Mouse (Mus musculus): ENCODE measurements at regions not wholly inside any gene's neighbourhood (a gene's known extent, or its start where the extent isn't known, plus 50 kb on each side); places are given as distances from the start of the nearest gene placed in this dataset.

DNA sequence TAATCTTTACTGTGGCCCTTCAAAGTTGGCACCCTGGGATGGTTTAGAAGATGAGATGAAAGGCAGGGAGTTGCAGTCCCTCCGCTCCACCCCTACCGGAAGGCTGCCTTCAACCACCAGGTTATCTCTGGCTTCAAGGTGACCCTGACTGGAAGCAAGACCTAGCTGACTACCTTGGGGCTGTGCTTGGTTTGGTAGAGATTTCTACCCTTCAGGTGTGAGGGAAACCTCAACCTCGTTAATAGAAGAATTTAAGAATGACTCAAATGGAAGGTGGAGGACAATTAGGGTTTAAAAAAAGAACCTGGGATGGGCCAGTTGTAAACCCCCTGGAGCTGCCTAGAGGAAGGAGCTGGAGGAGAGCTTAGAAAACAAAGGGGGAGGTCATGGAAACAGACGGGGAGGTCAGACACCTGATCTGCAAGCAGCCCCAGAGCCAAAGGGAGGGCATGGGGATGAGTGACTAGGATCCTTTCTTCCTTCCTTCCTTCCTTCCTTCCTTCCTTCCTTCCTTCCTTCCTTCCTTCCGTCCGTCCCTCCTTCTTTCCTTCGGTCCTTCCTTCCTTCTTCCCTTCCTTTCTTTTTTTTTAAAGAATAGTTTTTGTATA, 111.1 kb downstream of the Sox2 start:
- DNase-seq: no peak
- intact Hi-C loops (cut with DNase I): no loop called here

DNA sequence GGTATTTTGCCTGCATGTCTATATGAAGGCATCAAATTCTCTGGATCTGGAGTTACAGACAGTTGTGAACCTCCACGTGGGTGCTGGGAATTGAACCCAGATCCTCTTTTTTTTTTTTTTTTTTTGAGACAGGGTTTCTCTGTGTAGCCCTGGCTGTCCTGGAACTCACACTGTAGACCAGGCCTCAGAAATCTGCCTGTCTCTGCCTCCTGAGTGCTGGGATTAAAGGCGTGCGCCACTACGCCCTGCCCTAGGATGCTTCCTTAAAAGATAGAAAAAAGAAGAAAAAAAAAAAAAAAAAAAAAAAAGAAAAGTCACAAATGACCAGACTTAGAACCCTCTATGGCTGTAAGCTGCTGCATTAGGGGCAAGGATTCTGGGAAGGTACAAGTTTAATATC, 111.6 kb downstream of the Sox2 start:
- intact Hi-C loops (cut with DNase I): no loop called here
- DNase-seq: no peak

DNA sequence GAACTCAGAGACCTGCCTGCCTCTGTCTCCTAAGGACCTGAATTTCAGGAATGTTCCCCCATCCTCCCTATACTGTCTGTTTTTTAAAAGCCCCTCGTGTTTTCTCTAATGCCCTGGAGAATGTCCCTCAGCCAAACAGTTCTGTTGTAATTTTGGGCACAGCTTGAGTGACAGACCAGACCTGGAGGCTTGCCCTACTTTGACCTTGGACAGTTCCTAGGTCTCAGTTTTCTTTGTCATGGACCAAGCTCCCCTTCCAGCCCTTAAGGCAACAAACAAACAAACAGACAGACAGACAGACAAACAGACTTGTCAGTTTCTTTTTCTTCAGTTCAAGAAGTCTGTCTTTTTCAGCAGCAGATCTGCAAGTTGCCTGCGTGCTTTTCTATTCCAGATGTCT, 114.4 kb downstream of the Sox2 start:
- no peak for DNase-seq
- intact Hi-C loops (cut with DNase I): no loop called here

DNA sequence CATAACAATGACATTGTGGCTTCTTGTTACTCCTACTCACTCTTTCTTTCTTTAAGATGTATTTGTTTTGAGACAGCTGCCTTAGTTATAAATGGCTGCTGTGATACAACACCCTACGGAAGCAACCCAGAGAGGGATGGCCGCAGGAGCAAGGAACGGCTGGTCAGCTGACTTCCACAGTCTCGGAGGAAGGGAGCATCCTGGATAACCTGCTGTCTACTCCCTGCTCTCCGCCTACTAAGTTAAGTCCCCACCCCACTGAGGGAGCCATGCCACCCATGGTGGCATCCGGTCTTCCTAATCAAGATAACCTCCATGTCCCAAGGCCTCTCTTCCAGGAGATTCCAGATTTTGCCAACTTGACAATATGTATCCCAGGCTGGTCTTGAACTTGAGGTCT, 114.9 kb downstream of the Sox2 start:
- no peak for DNase-seq
- intact Hi-C loops (cut with DNase I): no loop called here

DNA sequence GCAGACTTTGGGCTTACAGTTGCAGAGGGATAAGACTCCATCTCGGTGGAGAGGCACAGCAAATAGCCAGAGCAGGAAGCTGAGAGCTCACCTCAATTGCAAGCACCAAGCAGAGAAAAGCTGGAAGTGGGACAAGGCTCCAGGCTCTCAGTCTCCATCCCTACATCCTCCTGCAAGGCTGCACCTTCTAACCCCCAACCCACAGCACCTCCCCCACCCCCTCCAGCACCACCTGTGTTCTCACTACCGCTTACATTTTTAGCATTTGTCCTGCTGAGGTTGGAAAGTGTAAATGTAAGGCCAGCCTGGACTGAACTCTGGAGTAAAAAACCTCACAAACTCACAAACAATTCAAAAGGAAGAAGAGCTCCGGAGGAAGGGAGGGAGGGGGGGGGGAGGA, 119.6 kb downstream of the Sox2 start:
- DNase-seq: no peak
- intact Hi-C loops (cut with DNase I): no loop called here

DNA sequence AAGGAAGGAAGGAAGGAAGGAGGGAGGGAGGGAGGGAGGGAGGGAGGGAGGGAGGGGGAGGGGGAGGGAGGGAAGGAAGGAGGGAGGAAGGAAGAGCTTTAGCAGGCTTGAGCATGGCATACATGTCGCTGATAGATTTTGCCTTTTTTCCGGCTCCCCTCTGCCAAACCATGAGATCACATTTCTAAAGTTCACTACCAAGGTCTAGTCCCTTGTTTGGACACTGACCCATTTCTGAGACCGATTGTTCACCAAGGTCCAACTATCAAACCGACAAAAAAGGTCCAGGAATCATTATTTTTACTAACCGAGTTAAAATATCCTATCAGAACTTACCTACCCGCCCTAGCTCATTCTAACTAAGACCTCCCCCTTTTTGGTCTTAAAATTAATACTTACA, 120.1 kb downstream of the Sox2 start:
- no peak for DNase-seq
- intact Hi-C loops (cut with DNase I): no loop called here

DNA sequence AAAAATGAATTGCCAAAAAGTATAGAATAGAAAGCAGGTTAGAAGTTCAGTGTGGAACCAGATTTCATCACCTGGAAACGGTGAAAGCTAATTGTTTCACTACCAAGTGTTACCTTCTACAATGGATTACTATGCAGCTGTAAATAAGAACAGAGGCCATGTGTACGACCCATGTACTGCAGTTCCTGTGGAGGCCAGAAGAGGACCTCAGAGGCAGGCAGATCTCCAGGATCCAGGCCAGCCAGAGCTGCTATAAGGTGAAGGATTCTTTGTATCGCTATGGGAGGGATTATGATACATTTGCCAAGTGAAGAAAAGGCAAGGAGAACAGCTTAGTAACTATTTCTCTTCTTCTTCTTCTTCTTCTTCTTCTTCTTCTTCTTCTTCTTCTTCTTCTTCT, 121.8 kb downstream of the Sox2 start:
- intact Hi-C loops (cut with DNase I): no loop called here
- no peak for DNase-seq

DNA sequence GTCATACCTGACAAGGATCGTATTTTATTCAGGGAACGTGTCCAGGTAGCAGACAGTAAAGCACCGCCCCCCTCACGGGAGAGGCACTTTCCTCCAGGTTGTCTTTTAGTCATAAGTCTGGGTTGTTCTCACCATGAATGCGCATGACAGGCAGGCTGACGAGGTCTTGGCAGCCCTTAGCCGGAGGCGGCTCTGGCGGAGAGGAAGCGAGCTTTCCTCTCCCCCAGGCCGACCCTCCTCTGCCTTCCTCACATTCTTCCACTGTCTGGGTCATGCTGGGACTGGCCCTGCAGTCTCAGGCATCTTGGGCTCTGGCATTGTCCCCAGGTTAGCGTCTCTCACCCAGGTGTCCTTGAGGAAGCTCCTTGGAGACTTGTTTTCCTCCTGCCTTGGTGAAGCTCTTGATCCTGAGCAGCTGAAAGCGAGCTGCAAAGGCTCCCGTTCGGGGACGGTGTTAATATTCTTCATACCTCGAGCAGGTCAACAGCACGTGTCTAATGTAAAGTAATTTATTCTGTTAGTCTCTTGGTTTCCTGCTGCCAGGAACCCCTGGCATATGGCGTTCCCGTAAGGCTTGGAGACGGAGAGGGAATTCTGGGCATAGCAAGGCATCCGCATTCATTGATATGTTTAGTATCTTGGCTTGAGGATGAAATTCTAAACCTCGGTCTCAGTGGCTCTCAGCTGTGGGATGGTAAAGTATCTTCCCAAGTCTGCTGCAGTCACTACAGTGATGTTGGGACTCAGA, 123.6 kb downstream of the Sox2 start:
- intact Hi-C loops (cut with DNase I): no loop called here
- DNase-seq: peak; percentile 3 to 12

DNA sequence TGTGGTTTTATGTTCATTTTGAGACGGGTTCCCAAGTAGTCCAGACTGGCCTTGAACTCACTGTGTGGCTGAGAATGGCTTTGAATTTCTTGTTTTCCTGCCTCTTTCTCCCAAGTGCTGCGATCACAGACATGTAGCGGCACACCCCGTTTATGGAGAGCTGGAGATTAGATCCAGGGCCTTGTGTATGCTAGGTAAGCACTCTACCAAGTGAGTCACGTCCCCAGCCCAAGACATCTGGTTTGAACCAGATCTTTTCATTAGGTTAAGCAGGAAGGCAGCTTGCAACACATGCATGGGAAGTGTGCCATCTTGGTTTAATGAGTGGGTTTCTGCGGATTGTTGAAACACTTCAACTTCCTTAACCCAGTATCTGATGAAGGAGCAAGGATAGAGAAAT, 131.6 kb downstream of the Sox2 start:
- intact Hi-C loops (cut with DNase I): no loop called here
- DNase-seq: no peak

DNA sequence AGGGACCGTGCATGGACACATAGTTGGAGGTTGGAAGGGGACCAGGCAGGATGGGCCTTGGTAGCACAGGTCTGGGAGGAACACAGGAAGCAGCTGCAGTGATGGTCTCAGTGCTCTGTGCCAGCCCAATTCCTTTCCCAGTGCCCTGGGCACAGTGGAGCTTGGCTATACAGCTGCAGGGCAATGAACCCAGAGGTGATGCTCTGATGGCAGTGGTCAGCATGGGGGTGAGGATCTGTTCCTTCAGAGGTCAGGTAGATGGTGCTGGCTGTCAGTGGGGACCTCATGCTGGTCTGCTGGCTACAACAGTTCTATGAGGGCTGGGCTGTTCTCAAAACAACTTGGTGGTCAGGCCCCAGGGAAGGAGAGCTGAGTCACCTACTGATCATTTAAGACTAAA, 133.2 kb downstream of the Sox2 start:
- DNase-seq: no peak
- intact Hi-C loops (cut with DNase I): no loop called here

DNA sequence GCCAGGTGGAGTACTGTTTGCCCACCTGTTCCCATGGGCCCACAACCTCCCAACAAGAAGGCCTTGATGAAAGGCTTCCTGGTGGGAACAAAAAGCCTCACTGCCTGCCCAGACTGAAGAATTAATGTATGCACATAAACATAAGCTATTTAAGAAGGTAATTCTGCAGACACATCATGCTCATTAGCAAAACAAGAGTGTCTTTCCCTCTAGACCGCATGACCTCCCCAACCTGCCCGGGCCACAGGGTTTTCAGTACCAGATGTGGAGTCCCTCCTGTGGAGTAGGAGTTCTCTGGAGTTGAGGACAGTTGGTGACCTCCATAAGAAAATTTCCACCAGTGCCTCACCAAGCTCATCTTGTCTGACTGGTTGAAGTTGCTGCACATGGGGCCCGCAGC, 137.0 kb downstream of the Sox2 start:
- intact Hi-C loops (cut with DNase I): no loop called here
- no peak for DNase-seq

DNA sequence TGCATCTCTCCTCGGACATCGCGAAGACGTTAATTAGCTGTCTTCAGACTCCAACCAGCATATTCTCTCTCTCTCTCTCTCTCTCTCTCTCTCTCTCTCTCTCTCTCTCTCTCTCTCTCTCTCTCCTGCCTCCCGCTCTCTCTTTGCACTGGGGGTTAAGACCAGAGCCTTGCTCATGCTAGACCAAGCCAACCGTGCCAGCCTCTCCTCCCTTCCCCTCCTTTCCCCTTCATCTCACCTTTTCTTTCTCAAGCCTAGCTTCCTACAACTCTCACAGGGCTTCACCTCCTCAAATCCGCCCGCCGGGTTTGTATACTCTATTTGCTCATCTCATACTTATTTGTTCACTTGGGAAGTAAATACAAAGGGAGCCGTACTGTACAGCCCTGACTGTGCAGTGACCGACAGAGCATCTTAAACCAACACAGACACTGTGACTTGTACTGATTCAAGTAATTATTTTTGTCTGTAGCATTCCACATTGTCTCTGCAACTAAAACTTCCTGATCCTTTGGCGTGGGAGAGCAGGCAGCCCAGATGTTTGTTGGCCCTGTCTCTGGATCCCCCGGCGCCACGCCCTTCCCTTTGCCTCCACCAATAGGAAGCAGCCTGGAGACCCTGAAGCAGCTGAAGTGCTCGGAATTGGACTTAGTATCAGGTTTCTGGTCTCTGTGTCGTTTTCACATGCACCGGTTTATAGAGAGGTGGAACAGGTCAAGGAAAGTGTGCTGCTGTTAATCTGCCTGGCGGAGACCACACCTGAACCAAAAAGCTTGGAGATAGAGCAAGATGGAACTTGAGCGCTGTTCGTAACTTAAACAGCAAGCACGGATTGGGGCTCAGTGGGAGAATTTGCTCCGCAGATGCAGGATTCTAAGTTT, 145.1 kb downstream of the Sox2 start:
- intact Hi-C loops (cut with DNase I): no loop called here
- DNase-seq: peak; percentile 23 to 32

DNA sequence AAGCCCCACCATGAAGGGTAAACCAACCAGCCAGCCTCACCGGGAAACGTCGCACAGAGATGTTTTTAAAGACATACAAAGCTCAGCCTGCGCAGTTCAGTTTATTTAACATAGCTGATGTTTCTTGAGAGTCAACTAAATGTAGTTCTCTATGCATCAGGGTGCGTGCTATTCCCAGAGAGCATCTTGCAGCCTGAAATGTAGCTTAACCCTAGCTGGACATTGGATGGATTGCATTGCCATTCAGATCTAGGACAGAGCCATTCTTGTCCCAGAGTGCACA, 145.7 kb downstream of the Sox2 start:
- DNase-seq: no peak
- intact Hi-C loops (cut with DNase I): no loop called here

DNA sequence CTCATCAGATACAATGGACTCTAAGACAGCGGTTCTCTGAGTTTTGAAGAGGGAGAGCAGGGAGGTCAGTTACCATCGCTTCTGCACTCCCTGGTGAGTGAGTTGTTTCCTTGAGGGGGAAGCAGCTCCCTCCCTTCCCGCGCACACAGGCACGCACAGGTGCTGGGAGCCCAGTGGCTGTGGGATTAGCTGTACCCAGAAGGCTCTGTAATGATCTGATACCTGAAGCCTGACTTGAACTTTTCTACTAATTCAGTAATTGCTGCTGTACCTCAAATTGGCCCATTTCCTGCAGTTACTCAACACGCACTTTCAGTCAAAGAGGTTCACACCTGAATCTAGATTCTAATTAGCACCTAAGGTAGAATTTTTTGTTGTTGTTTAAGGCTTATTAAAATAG, 158.6 kb downstream of the Sox2 start:
- intact Hi-C loops (cut with DNase I): no loop called here
- DNase-seq: no peak

DNA sequence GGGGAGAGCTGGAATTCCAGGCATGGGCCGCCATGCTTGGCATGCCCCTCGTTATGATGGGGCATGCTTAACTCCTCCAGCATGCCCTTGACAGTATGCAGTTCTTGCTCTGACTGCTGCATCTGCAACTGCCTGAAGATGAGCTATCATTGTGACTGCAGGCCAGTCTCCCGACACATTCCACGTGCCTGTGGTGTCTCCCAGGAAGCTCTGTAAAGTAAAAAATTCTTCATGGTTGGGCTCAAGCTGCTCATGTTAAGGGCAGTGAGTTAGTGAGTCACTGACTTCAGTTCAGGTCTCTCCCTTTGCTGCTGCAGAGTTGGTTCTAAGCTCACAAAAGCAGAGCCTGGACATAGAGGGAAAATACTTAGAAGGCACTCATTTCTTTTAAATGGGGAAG, 161.5 kb downstream of the Sox2 start:
- no peak for DNase-seq
- intact Hi-C loops (cut with DNase I): no loop called here

DNA sequence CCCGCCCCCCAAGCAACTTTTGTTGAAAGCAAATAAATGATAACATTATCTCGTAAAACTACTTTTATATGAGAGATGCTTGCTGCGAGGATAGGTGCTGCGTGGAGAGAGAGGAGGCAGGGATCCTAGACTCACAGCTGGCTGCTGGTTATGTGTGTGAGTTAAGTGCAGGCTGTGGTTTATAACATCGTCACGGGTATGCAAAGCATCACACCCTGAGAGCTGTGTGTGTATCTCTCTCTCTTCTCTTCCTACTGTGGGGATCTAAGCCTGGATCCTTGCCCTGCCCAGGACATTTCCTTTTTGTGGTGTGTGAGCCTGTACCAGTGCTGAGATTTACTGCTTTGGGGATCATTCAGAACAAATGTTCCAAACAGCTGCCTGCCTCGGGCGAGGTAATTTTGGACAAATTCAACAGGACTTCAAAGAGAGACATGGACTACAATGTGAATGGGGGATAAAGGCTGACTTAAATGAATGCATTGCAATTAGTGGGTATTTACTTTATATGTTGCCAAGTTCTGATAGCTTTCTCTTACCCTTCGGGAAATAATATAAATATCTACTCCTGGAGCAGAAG, 162.9 kb downstream of the Sox2 start:
- intact Hi-C loops (cut with DNase I): no loop called here
- no peak for DNase-seq

DNA sequence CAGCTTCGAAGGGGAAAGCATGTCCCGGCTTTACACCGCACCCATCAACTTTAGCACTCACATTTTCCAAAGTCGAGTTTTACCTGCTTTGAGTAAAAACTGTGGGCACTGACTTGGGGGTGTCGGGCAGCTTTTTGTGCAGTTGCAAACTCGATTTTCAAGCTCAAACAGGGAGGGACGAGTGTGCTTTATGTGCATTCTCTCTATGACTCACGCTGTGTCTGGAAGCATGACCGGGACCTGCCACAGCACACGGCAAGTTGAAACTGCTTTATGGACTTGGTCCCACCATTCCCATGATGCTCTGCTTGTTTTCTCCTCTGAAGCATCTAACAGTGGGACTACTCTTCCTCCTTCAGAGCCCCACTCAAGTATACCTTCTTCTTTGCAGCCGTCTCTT, 174.8 kb downstream of the Sox2 start:
- DNase-seq: no peak
- intact Hi-C loops (cut with DNase I): no loop called here

DNA sequence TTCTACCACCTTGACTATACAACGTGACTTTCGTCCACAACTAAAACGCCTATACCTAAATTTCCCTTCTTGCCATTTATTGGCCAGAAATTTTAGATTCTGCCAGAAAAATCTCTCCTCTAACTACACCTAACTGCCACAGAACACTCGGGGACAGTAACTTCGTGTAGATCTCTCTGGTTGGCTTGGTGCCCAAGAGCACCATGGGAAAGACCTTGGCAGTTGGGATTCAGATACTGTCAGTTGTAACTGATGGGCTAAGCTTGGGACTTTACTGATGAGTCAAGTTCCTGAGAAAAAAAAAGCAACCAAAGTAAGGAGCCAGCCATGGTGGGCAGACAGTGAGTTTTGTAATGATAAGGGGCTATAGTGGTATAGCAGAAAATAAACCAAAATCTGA, 176.2 kb downstream of the Sox2 start:
- no peak for DNase-seq

DNA sequence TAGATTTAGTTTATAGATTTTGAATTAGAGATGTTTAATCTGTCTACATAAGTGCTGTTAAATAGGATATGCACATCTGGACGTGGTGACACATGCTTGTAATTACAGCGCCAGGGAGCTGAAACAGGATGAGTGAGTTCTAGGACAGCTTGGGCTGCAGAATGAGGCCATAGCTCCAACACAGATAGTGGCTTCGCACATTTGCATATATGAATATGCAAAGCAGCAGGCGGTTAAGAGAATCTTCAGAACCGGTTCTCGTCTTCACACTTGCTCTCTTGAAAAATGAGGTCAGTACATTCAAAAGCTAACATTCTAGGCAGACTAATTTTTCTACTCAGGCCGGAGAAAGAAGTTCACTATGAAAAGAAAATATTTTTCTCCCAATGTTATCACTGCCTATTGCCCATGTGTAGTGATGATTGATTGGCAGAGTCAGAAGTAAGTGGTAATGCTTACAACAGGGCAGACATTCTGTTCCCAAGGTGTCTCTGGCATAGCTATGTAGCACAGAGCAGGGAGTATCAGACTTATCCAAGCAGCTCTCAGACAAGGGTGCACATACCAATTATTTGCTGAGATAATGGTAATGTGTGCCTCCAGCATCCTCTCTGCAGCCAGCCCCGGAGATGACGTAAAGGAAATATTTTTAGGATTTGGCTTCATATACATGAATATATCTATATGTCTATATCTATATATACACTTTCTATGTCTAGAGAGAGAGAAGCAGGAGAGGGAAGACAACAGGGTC, 178.4 kb downstream of the Sox2 start:
- intact Hi-C loops (cut with DNase I): no loop called here
- no peak for DNase-seq

More for the DNA sequence above, 176.2 kb downstream of the Sox2 start:
- intact Hi-C loops (cut with DNase I): no loop called here

DNA sequence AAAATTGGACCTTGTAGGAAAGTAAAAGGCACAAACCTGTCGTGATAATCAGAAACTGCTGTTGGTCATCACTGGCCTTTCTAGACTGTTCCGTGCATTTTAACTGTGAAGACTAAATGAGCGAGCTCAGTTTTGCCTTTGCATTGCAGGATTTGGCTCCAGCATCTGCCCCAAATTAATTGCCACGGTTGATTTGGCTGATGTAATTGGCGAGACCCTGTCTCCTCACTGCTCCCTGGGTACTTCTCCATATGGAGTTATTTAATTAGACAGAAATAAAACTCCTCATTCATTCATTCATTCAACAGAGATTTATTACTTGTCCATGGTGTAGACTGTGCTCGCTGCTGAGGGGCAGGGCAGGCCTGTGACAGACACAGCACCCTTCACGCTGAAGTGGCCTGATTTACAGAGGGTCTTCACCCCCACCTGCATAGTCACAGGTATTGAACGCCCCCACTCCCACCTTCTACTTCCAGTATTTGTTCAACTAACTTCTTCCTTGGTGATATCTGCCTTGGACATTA, 186.6 kb downstream of the Sox2 start:
- intact Hi-C loops (cut with DNase I): no loop called here
- no peak for DNase-seq
